8 mouse cellular contexts compared by ENCODE assay signal in the genomic region with DNA sequence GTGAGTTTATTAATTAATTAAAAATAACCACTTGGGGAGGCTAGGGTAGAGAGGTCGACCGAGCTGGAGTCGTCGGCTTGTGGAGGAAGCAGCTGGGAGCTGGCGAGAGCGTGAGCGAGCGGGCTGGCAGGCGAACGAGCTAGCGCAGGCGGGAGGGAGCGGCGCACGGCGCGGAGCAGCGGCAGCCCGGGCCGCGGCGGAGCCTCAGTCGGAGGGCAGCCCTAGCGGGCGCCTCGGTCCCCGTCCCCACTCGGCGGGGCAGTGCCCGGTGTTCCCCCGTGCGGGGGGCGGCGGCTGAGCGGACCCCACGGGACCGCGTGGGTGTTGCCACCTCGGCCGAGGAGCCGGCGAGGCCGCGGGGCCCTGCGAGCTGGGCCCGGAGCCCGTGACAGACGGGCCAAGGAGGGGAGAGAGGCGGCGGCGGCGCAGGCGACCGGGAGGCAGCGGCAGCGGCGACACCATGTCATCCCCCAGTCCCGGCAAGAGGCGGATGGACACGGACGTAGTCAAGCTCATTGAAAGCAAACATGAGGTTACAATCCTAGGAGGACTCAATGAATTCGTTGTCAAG.
A peak's percentile ranks its signal among the peaks of the same experiment; 100 is the strongest.
DNase-seq lines count a peak whose midpoint lies in the region; ATAC-seq and TF ChIP-seq lines count a peak whose summit lies in the region.
"Not testable (repeated sequence)": the region's sequence is repeated elsewhere in the genome, so short reads cannot be mapped to it uniquely, and the experiment has no call there.

No protein-coding gene starts in this region.

- DNase-seq in cerebellum, postnatal 14 days = peak; percentile 59 to 74
- DNase-seq in forebrain, postnatal 0 days = peak; percentile 76
- peak; percentile 28 to 44 for DNase-seq in heart, postnatal 36 days
- DNase-seq in kidney, postnatal 4 days = peak; percentile 30 to 47
- DNase-seq in spleen, adult 18-20 months = peak; percentile 4 to 6

- peak; percentile 95 for ATAC-seq in forebrain, postnatal 0 days
- peak; percentile 69 for ATAC-seq in limb, embryonic 15.5 days (ENCODE audit: insufficient number of reproducible peaks, low FRiP score, low TSS enrichment, low read depth)
- ATAC-seq in midbrain, embryonic 13.5 days = peak; percentile 95

- peak overlapping the region; percentile 56 for H3K4me2 ChIP-seq in forebrain, postnatal 0 days (ENCODE audit: low read depth)
- H3K4me2 ChIP-seq in limb, embryonic 15.5 days = peak overlapping the region; percentile 63
- peak overlapping the region; percentile 54 for H3K4me2 ChIP-seq in midbrain, embryonic 13.5 days (replicated peaks)

- H3K27me3 ChIP-seq in E14TG2a.4 (ENCODE audit: insufficient read depth, low read length); forebrain, postnatal 0 days (ENCODE audit: insufficient read depth, low read length); limb, embryonic 15.5 days; midbrain, embryonic 13.5 days: not testable (repeated sequence)

- H3K9ac ChIP-seq in forebrain, postnatal 0 days = peak overlapping the region; percentile 67
- not testable (repeated sequence) for H3K9ac ChIP-seq in limb, embryonic 15.5 days
- peak overlapping the region; percentile 66 for H3K9ac ChIP-seq in midbrain, embryonic 13.5 days (replicated peaks)

- peak overlapping the region; percentile 73 for H3K4me3 ChIP-seq in E14TG2a.4 (replicated peaks; ENCODE audit: low read length)
- H3K4me3 ChIP-seq in forebrain, postnatal 0 days (ENCODE audit: low read depth, low read length) = peak overlapping the region; percentile 37
- H3K4me3 ChIP-seq in limb, embryonic 15.5 days = peak overlapping the region; percentile 46
- peak overlapping the region; percentile 45 for H3K4me3 ChIP-seq in midbrain, embryonic 13.5 days (replicated peaks)

- H3K36me3 ChIP-seq in E14TG2a.4 (ENCODE audit: insufficient read depth, low read length); forebrain, postnatal 0 days (ENCODE audit: insufficient read depth); limb, embryonic 15.5 days; midbrain, embryonic 13.5 days: not testable (repeated sequence)

- H3K27ac ChIP-seq in forebrain, postnatal 0 days (ENCODE audit: low read depth, low read length) = peak overlapping the region; percentile 57; the same call in 1 of the 2 replicates
- not testable (repeated sequence) for H3K27ac ChIP-seq in limb, embryonic 15.5 days
- H3K27ac ChIP-seq in midbrain, embryonic 13.5 days = peak overlapping the region; percentile 76

- intact Hi-C loops in heart, postnatal 36 days (cut with DNase I) = not testable (repeated sequence)

- not testable (repeated sequence) for TF ChIP-seq CTCF in E14TG2a.4 (conservative IDR thresholded peaks at IDR 0.05; ENCODE audit: low read length); forebrain, postnatal 0 days (IDR thresholded peaks at IDR 0.05; ENCODE audit: low read depth)

- under 1% methylated on average over 49 of the region's 62 CpGs for whole genome bisulfite sequencing in forebrain, postnatal 0 days
- WGBS in limb, embryonic 15.5 days = under 1% methylated on average over 37 of the region's 62 CpGs
- WGBS in midbrain, embryonic 13.5 days = under 1% methylated on average over 30 of the region's 62 CpGs

- H3K9me3 ChIP-seq in E14TG2a.4 (ENCODE audit: low read length); forebrain, postnatal 0 days (ENCODE audit: low read length); limb, embryonic 15.5 days; midbrain, embryonic 13.5 days: not testable (repeated sequence)

- H3K4me1 ChIP-seq in E14TG2a.4 (replicated peaks; ENCODE audit: low read depth, low read length) = peaks cover 28% of the 10 kb centered on the region
- not testable (repeated sequence) for H3K4me1 ChIP-seq in forebrain, postnatal 0 days (ENCODE audit: insufficient read depth); limb, embryonic 15.5 days; midbrain, embryonic 13.5 days (replicated peaks)

Comparison
In these comparisons a context has a peak if more than half of its experiments do, and no peak if none do; other contexts are left out.
1. DNase-seq: peak in every context shown above with its lines; median percentile 76 in forebrain, postnatal 0 days; 66 in cerebellum, postnatal 14 days; 38 in kidney, postnatal 4 days; 36 in heart, postnatal 36 days; 5 in spleen, adult 18-20 months.